23 mouse cellular contexts compared by ENCODE assay signal in genomic region chr12:101971311-101971710, GRCm38 (mm10). TPM values are rescaled to one million over a fixed set of nuclear protein-coding genes. Genes with fewer than 3 reads are reported as not detected.
DNase-seq lines count a peak whose midpoint lies in the region; ATAC-seq and TF ChIP-seq lines count a peak whose summit lies in the region.
"Had no signal": no experiment of that assay in that cellular context is flagged by ENCODE, and none has a peak within 500 bp of the region (broad histone marks: within the 10 kb centered on the region; RNA-seq: fewer than 3 reads in every experiment).

No protein-coding gene starts in this region.

- DNase-seq in testis, postnatal 10 days (ENCODE audit: low spot score), result no peak
- DNase-seq in induced T-regulatory cell, adult 2 months (ENCODE audit: low read depth), result peak; percentile 53
- peak; percentile 41 for DNase-seq in splenic B cell, adult 2 months (ENCODE audit: low read depth, low spot score)
- no peak for DNase-seq in adrenal gland, adult 2 months
- DNase-seq: adrenal gland, postnatal 14 days; cerebellum, adult 11-12 months; cerebellum, adult 8-10 months; cerebellum, postnatal 10 days; cerebellum, postnatal 36 days; gastrocnemius, postnatal 10 days; gastrocnemius, postnatal 36 days; heart, adult 2 months had no signal

- H3K9me3 ChIP-seq in kidney, embryonic 14.5 days (ENCODE audit: control insufficient read depth, low read length), result no peaks in the 10 kb centered on the region
- H3K9me3 ChIP-seq in midbrain, embryonic 15.5 days, result no peaks in the 10 kb centered on the region
- H3K9me3 ChIP-seq: forebrain, embryonic 10.5 days; forebrain, embryonic 13.5 days; heart, embryonic 10.5 days; hindbrain, embryonic 12.5 days; hindbrain, embryonic 15.5 days had no signal

- peak overlapping the region; percentile 21; the same call in 1 of the 2 replicates for H3K4me3 ChIP-seq in testis, adult 2 months (ENCODE audit: control insufficient read depth, low read depth, low read length)
- H3K4me3 ChIP-seq in kidney, embryonic 14.5 days (ENCODE audit: low read length), result no peak overlapping the region
- no peak overlapping the region for H3K4me3 ChIP-seq in midbrain, embryonic 15.5 days
- H3K4me3 ChIP-seq: forebrain, embryonic 10.5 days; forebrain, embryonic 13.5 days; heart, adult 2 months; heart, embryonic 10.5 days; hindbrain, embryonic 12.5 days; hindbrain, embryonic 15.5 days had no signal

- no peaks in the 10 kb centered on the region; the same call in 1 of the 2 replicates for H3K4me1 ChIP-seq in testis, adult 2 months (ENCODE audit: control insufficient read depth, insufficient read depth, low read length)
- H3K4me1 ChIP-seq in kidney, embryonic 14.5 days (ENCODE audit: control insufficient read depth, insufficient read depth, low read length), result peaks cover 7% of the 10 kb centered on the region; the same call in 1 of the 2 replicates
- peaks cover 15% of the 10 kb centered on the region for H3K4me1 ChIP-seq in midbrain, embryonic 15.5 days

- H3K36me3 ChIP-seq in testis, adult 2 months (ENCODE audit: control insufficient read depth, insufficient read depth, low read length), result peaks cover 1% of the 10 kb centered on the region; the same call in 1 of the 2 replicates
- peaks cover 4% of the 10 kb centered on the region; the same call in 1 of the 2 replicates for H3K36me3 ChIP-seq in splenic B cell, adult 2 months (ENCODE audit: control insufficient read depth, insufficient read depth, low read length, poor library complexity, severe bottlenecking)
- H3K36me3 ChIP-seq in kidney, embryonic 14.5 days (ENCODE audit: control insufficient read depth, insufficient read depth, low read length), result peaks cover 19% of the 10 kb centered on the region
- peaks cover 7% of the 10 kb centered on the region; the same call in 1 of the 2 replicates for H3K36me3 ChIP-seq in midbrain, embryonic 15.5 days (replicated peaks)

- 94% methylated on average over 2 of the region's 2 CpGs for WGBS in kidney, embryonic 14.5 days
- 96% methylated on average over 2 of the region's 2 CpGs for WGBS in midbrain, embryonic 15.5 days

- peak; percentile 33 for ATAC-seq in CD4-positive, CD25-positive, alpha-beta regulatory T cell, adult 4 months
- ATAC-seq in kidney, embryonic 14.5 days (ENCODE audit: low FRiP score, low TSS enrichment), result no peak
- ATAC-seq in midbrain, embryonic 15.5 days (replicated peaks), result no peak
- ATAC-seq: forebrain, embryonic 13.5 days; forebrain, embryonic 16.5 days; intestine, embryonic 16.5 days had no signal

- TF ChIP-seq CTCF in testis, adult 2 months (IDR thresholded peaks at IDR 0.05; ENCODE audit: control insufficient read depth, insufficient read depth, insufficient replicate concordance, low read depth, low read length), result no peak

- TF ChIP-seq POLR2A in testis, adult 2 months (IDR thresholded peaks at IDR 0.05; ENCODE audit: control insufficient read depth, low read depth, low read length), result no peak

- H3K27ac ChIP-seq in testis, adult 2 months (ENCODE audit: control insufficient read depth, insufficient read depth, low read depth, low read length), result no peak overlapping the region
- no peak overlapping the region for H3K27ac ChIP-seq in kidney, embryonic 14.5 days (ENCODE audit: low read depth, low read length)
- no peak overlapping the region for H3K27ac ChIP-seq in midbrain, embryonic 15.5 days
- H3K27ac ChIP-seq: forebrain, embryonic 10.5 days; forebrain, embryonic 13.5 days; heart, adult 2 months; heart, embryonic 10.5 days; hindbrain, embryonic 12.5 days; hindbrain, embryonic 15.5 days had no signal

- H3K4me2 ChIP-seq in kidney, embryonic 14.5 days (replicated peaks; ENCODE audit: low read depth, low read length), result no peak overlapping the region
- H3K4me2 ChIP-seq in midbrain, embryonic 15.5 days, result no peak overlapping the region
- H3K4me2 ChIP-seq: forebrain, embryonic 13.5 days; hindbrain, embryonic 12.5 days; hindbrain, embryonic 15.5 days had no signal

- H3K9ac ChIP-seq in kidney, embryonic 14.5 days (ENCODE audit: low read depth, low read length), result no peak overlapping the region
- no peak overlapping the region for H3K9ac ChIP-seq in midbrain, embryonic 15.5 days
- H3K9ac ChIP-seq: forebrain, embryonic 13.5 days; hindbrain, embryonic 12.5 days; hindbrain, embryonic 15.5 days had no signal

- H3K27me3 ChIP-seq in testis, adult 2 months (ENCODE audit: control insufficient read depth, insufficient read depth, low read length), result no peaks in the 10 kb centered on the region
- H3K27me3 ChIP-seq in splenic B cell, adult 2 months (ENCODE audit: control insufficient read depth, insufficient read depth, low read length, poor library complexity, severe bottlenecking), result no peaks in the 10 kb centered on the region
- no peaks in the 10 kb centered on the region for H3K27me3 ChIP-seq in kidney, embryonic 14.5 days (ENCODE audit: control insufficient read depth, insufficient read depth, low read length)
- no peaks in the 10 kb centered on the region for H3K27me3 ChIP-seq in midbrain, embryonic 15.5 days (replicated peaks)
- H3K27me3 ChIP-seq: forebrain, embryonic 13.5 days; hindbrain, embryonic 12.5 days; hindbrain, embryonic 15.5 days had no signal

RNA-seq across cellular contexts. Expression of gene Cpsf2, which starts 4.5 kb away (rescaled TPM):
- polyA plus RNA-seq in testis, adult 2 months (2012; rRNA removed), result 5.6 and 6.7 TPM in 2 replicates
- 10 to 100 TPM; 16.2 to 19.4 TPM for polyA plus RNA-seq in CD4-positive, CD25-positive, alpha-beta regulatory T cell, adult 4 months (2017; shearing (Covaris generic))
- total RNA-seq in adrenal gland, adult 2 months (2021), result 10 to 100 TPM; 32.4 to 35.8 TPM
- polyA plus RNA-seq in adrenal gland, adult 2 months (2012; rRNA removed), result 2.8 and 3.4 TPM in 2 replicates
- polyA plus RNA-seq in kidney, embryonic 14.5 days (2014; fragmentation: Nextera tagmentation; extraction: Ambion mirVana), result 26.7 and 35.3 TPM in 2 replicates
- 28.5 and 28.8 TPM in 2 replicates for polyA plus RNA-seq in midbrain, embryonic 15.5 days (2015; fragmentation: Nextera tagmentation; extraction: Ambion mirVana)

RNA-seq across cellular contexts. Expression of gene Atxn3, which starts 13.3 kb away (rescaled TPM):
- polyA plus RNA-seq in testis, adult 2 months (2012; rRNA removed), result 151 and 187 TPM in 2 replicates
- 10 to 100 TPM; 17.7 to 18.8 TPM for polyA plus RNA-seq in CD4-positive, CD25-positive, alpha-beta regulatory T cell, adult 4 months (2017; shearing (Covaris generic))
- total RNA-seq in adrenal gland, adult 2 months (2021), result 10 to 100 TPM; 16.2 to 16.7 TPM
- polyA plus RNA-seq in adrenal gland, adult 2 months (2012; rRNA removed), result 0.77 and 1.2 TPM in 2 replicates
- 18.2 and 19.4 TPM in 2 replicates for polyA plus RNA-seq in kidney, embryonic 14.5 days (2014; fragmentation: Nextera tagmentation; extraction: Ambion mirVana)
- 12.0 and 13.9 TPM in 2 replicates for polyA plus RNA-seq in midbrain, embryonic 15.5 days (2015; fragmentation: Nextera tagmentation; extraction: Ambion mirVana)

RNA-seq across cellular contexts. Expression of gene Trip11, which starts 58.2 kb away (rescaled TPM):
- 3.5 and 4.4 TPM in 2 replicates for polyA plus RNA-seq in testis, adult 2 months (2012; rRNA removed)
- 10 to 100 TPM; 66.1 to 85.4 TPM for polyA plus RNA-seq in CD4-positive, CD25-positive, alpha-beta regulatory T cell, adult 4 months (2017; shearing (Covaris generic))
- 10 to 100 TPM; 28.4 to 40.6 TPM for total RNA-seq in adrenal gland, adult 2 months (2021)
- 1.6 and 4.1 TPM in 2 replicates for polyA plus RNA-seq in adrenal gland, adult 2 months (2012; rRNA removed)
- 19.8 and 29.4 TPM in 2 replicates for polyA plus RNA-seq in kidney, embryonic 14.5 days (2014; fragmentation: Nextera tagmentation; extraction: Ambion mirVana)
- 23.6 and 26.5 TPM in 2 replicates for polyA plus RNA-seq in midbrain, embryonic 15.5 days (2015; fragmentation: Nextera tagmentation; extraction: Ambion mirVana)

Comparison
In these comparisons a context has a peak if more than half of its experiments do, and no peak if none do; other contexts are left out.
1. DNase-seq: peak in induced T-regulatory cell, adult 2 months (single experiment) and splenic B cell, adult 2 months (single experiment); none in testis, postnatal 10 days (single experiment) and adrenal gland, adult 2 months (single experiment).